ENCODE assay signal across 11 mouse cellular contexts in the genomic region with DNA sequence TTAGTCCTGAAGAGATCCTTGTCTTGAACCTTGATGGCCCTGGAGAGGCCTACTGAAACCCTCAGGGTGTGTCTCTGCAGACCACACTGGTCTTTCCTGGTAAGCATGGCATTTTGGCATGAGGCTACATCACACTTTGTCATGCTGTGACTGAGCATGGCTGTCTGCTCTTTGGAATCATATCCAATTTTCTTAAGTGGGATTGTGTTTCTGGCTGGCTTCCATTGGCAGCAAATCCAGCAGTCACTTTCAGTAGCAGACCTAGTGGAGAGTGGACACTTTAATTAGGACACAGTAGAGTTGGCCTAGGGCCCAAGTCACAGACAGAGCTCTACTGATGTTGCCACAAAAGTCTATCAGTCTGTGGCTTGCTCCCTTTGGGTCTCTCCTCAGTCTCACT.
DNase-seq lines count a peak whose midpoint lies in the region; ATAC-seq and TF ChIP-seq lines count a peak whose summit lies in the region.
"Had no signal": no experiment of that assay in that cellular context is flagged by ENCODE, and none has a peak within 500 bp of the region (broad histone marks: within the 10 kb centered on the region; RNA-seq: fewer than 3 reads in every experiment).

No protein-coding gene starts in this region.

- intact Hi-C loops in heart, postnatal 36 days (cut with DNase I), result no loop called here

- peak; percentile 71 for DNase-seq in forebrain, embryonic 14.5 days (ENCODE audit: low spot score)
- peak; percentile 25 for DNase-seq in layer of hippocampus, adult 9-11 months
- DNase-seq in layer of hippocampus, postnatal 25 days (ENCODE audit: extremely low spot score in 1 of 2, low spot score in 1 of 2), result no peak
- DNase-seq in cerebellum, adult 2 months, result peak; percentile 66 to 84
- DNase-seq in heart, postnatal 36 days, result peak; percentile 42 to 46
- no peak for DNase-seq in yolk sac, embryonic 10.5 days (ENCODE audit: low spot score)
- DNase-seq in thymus, postnatal 36 days, result no peak
- DNase-seq: B cell, adult 2 months had no signal

- no peak for TF ChIP-seq CTCF in cerebellum, adult 2 months (IDR thresholded peaks at IDR 0.05; ENCODE audit: borderline replicate concordance, insufficient read depth, low read depth, low read length)

- no peak for TF ChIP-seq POLR2A in cerebellum, adult 2 months (IDR thresholded peaks at IDR 0.05; ENCODE audit: borderline replicate concordance, insufficient read depth, low read length)

- no peaks in the 10 kb centered on the region for H3K9me3 ChIP-seq in forebrain, embryonic 14.5 days (replicated peaks; ENCODE audit: control insufficient read depth, low read length)
- no peaks in the 10 kb centered on the region for H3K9me3 ChIP-seq in forebrain, embryonic 12.5 days
- H3K9me3 ChIP-seq: embryonic facial prominence, embryonic 13.5 days had no signal

- peak; percentile 40; the same call in 1 of the 2 replicates for ATAC-seq in forebrain, embryonic 14.5 days
- ATAC-seq in forebrain, embryonic 12.5 days (ENCODE audit: low FRiP score), result no peak
- ATAC-seq: intestine, embryonic 16.5 days had no signal

- no peak overlapping the region for H3K4me2 ChIP-seq in forebrain, embryonic 14.5 days (ENCODE audit: low read length)
- H3K4me2 ChIP-seq in forebrain, embryonic 12.5 days, result no peak overlapping the region
- H3K4me2 ChIP-seq: embryonic facial prominence, embryonic 13.5 days had no signal

- no peaks in the 10 kb centered on the region for H3K36me3 ChIP-seq in forebrain, embryonic 14.5 days (ENCODE audit: control insufficient read depth, insufficient read depth, low read length)
- H3K36me3 ChIP-seq in forebrain, embryonic 12.5 days (replicated peaks), result no peaks in the 10 kb centered on the region
- H3K36me3 ChIP-seq: embryonic facial prominence, embryonic 13.5 days had no signal

- H3K9ac ChIP-seq in forebrain, embryonic 14.5 days (ENCODE audit: low read length), result no peak overlapping the region
- H3K9ac ChIP-seq in forebrain, embryonic 12.5 days, result no peak overlapping the region
- H3K9ac ChIP-seq: embryonic facial prominence, embryonic 13.5 days had no signal

- H3K4me1 ChIP-seq in forebrain, embryonic 14.5 days (ENCODE audit: control insufficient read depth, insufficient read depth, low read length), result 0 out of 2 replicates have a peak, but pooled peaks cover 2% of the 10 kb centered on the region
- no peaks in the 10 kb centered on the region for H3K4me1 ChIP-seq in forebrain, embryonic 12.5 days
- peaks cover 6% of the 10 kb centered on the region for H3K4me1 ChIP-seq in cerebellum, adult 2 months (ENCODE audit: control insufficient read depth, insufficient read depth, low read length)
- H3K4me1 ChIP-seq: embryonic facial prominence, embryonic 13.5 days had no signal

- no peak overlapping the region for H3K27ac ChIP-seq in forebrain, embryonic 14.5 days (ENCODE audit: low read depth, low read length)
- no peak overlapping the region for H3K27ac ChIP-seq in forebrain, embryonic 12.5 days
- H3K27ac ChIP-seq in cerebellum, adult 2 months (ENCODE audit: insufficient read depth, low read length), result no peak overlapping the region
- H3K27ac ChIP-seq: embryonic facial prominence, embryonic 13.5 days had no signal

- no peaks in the 10 kb centered on the region for H3K27me3 ChIP-seq in forebrain, embryonic 14.5 days (replicated peaks; ENCODE audit: control insufficient read depth, insufficient read depth, low read length)
- H3K27me3 ChIP-seq in forebrain, embryonic 12.5 days, result no peaks in the 10 kb centered on the region
- H3K27me3 ChIP-seq in cerebellum, adult 2 months (ENCODE audit: control insufficient read depth, insufficient read depth, low read length), result no peaks in the 10 kb centered on the region
- H3K27me3 ChIP-seq: embryonic facial prominence, embryonic 13.5 days had no signal

- no peak overlapping the region for H3K4me3 ChIP-seq in forebrain, embryonic 14.5 days (ENCODE audit: low read depth, low read length)
- H3K4me3 ChIP-seq in forebrain, embryonic 12.5 days (replicated peaks), result no peak overlapping the region
- no peak overlapping the region for H3K4me3 ChIP-seq in cerebellum, adult 2 months (replicated peaks; ENCODE audit: insufficient read depth, low read depth, low read length)
- H3K4me3 ChIP-seq: embryonic facial prominence, embryonic 13.5 days had no signal

Comparison
In these comparisons a context has a peak if more than half of its experiments do, and no peak if none do; other contexts are left out.
1. DNase-seq: peak in forebrain, embryonic 14.5 days (single experiment), layer of hippocampus, adult 9-11 months (single experiment), cerebellum, adult 2 months (2 of 2) and heart, postnatal 36 days (2 of 2); none in layer of hippocampus, postnatal 25 days (0 of 2), yolk sac, embryonic 10.5 days (single experiment) and thymus, postnatal 36 days (0 of 2).